8 mouse cellular contexts compared by ENCODE assay signal in genomic region chr9:59485511-59486075, GRCm38 (mm10). TPM values are rescaled to one million over a fixed set of nuclear protein-coding genes. Genes with fewer than 3 reads are reported as not detected.
DNase-seq lines count a peak whose midpoint lies in the region; ATAC-seq and TF ChIP-seq lines count a peak whose summit lies in the region.

No protein-coding gene starts in this region.

- no peaks in the 10 kb centered on the region for H3K36me3 ChIP-seq in ES-E14 (ENCODE audit: control insufficient read depth, insufficient read depth, low read length, poor library complexity, severe bottlenecking)
- no peaks in the 10 kb centered on the region for H3K36me3 ChIP-seq in forebrain, embryonic 15.5 days
- no peaks in the 10 kb centered on the region for H3K36me3 ChIP-seq in lung, postnatal 0 days (ENCODE audit: insufficient read depth, low read length)

- H3K4me1 ChIP-seq in ES-E14 (ENCODE audit: control insufficient read depth in 2 of 2, insufficient read depth in 2 of 2, low read length in 2 of 2, poor library complexity in 1 of 2): peaks cover 0 to 3% of the 10 kb centered on the region in 2 experiments; a peak in 2 of 4 replicates
- H3K4me1 ChIP-seq in forebrain, embryonic 15.5 days: peaks cover 37% of the 10 kb centered on the region
- no peaks in the 10 kb centered on the region; the same call in 1 of the 2 replicates for H3K4me1 ChIP-seq in lung, postnatal 0 days (ENCODE audit: insufficient read depth, low read depth, low read length)

- H3K27ac ChIP-seq in ES-E14 (ENCODE audit: insufficient read depth, low read depth, low read length, poor library complexity, severe bottlenecking): peak overlapping the region; percentile 87
- peak overlapping the region; percentile 99 for H3K27ac ChIP-seq in forebrain, embryonic 15.5 days (replicated peaks)
- H3K27ac ChIP-seq in lung, postnatal 0 days (ENCODE audit: low read length): peak overlapping the region; percentile 99

- intact Hi-C loops in heart, postnatal 14 days (cut with DNase I): loop anchor here (1.0 to 5.0 kb wide), 4 partner anchors 52 to 193 kb away; partner anchors contain the start of genes Adpgk, Bbs4, Hexa and Tmem202

- no peak for DNase-seq in ES-E14 (ENCODE audit: low read depth, low spot score)
- DNase-seq in cerebellum, adult 11 months: peak; percentile 60
- DNase-seq in heart, postnatal 14 days: peak; percentile 76
- peak; percentile 55 to 68 for DNase-seq in layer of hippocampus, postnatal 10 days (ENCODE audit: low spot score in 2 of 2)
- peak; percentile 82 for DNase-seq in lung, postnatal 0 days (ENCODE audit: low spot score)
- DNase-seq in ovary, adult 18-20 months (ENCODE audit: low spot score): peak; percentile 51
- DNase-seq in thymus, postnatal 0 days (ENCODE audit: low spot score): peak; percentile 46

- no peaks in the 10 kb centered on the region for H3K27me3 ChIP-seq in forebrain, embryonic 15.5 days
- H3K27me3 ChIP-seq in lung, postnatal 0 days (replicated peaks; ENCODE audit: insufficient read depth, low read length): no peaks in the 10 kb centered on the region

- H3K4me3 ChIP-seq in ES-E14 (ENCODE audit: insufficient read depth in 1 of 2, low read depth in 1 of 2, low read length in 2 of 2, poor library complexity in 1 of 2, severe bottlenecking in 1 of 2): peak overlapping the region; percentile 79 to 93
- H3K4me3 ChIP-seq in forebrain, embryonic 15.5 days: peak overlapping the region; percentile 96
- peak overlapping the region; percentile 96 for H3K4me3 ChIP-seq in lung, postnatal 0 days (ENCODE audit: low read depth, low read length)

- TF ChIP-seq EP300 in lung, postnatal 0 days (IDR thresholded peaks at IDR 0.05): no peak

- WGBS in forebrain, embryonic 15.5 days: under 1% methylated on average over 34 of the region's 34 CpGs
- WGBS in lung, postnatal 0 days: 2% methylated on average over 33 of the region's 34 CpGs

- H3K4me2 ChIP-seq in forebrain, embryonic 15.5 days (replicated peaks): peak overlapping the region; percentile 80
- H3K4me2 ChIP-seq in lung, postnatal 0 days (replicated peaks; ENCODE audit: low read depth, low read length): peak overlapping the region; percentile 73

- no peaks in the 10 kb centered on the region for H3K9me3 ChIP-seq in ES-E14 (ENCODE audit: control insufficient read depth, insufficient read depth, low read depth, low read length)
- no peaks in the 10 kb centered on the region for H3K9me3 ChIP-seq in forebrain, embryonic 15.5 days
- H3K9me3 ChIP-seq in lung, postnatal 0 days (ENCODE audit: low read length): no peaks in the 10 kb centered on the region

- ATAC-seq in forebrain, embryonic 15.5 days (replicated peaks): peak; percentile 38
- ATAC-seq in lung, postnatal 0 days: peak; percentile 44

- peak overlapping the region; percentile 94 for H3K9ac ChIP-seq in ES-E14 (ENCODE audit: insufficient read depth, low read depth, low read length, poor library complexity, severe bottlenecking)
- H3K9ac ChIP-seq in forebrain, embryonic 15.5 days (replicated peaks): peak overlapping the region; percentile 98
- H3K9ac ChIP-seq in lung, postnatal 0 days (replicated peaks; ENCODE audit: low read depth): peak overlapping the region; percentile 95

- TF ChIP-seq CTCF in lung, postnatal 0 days (IDR thresholded peaks at IDR 0.05): peak; percentile 48

- in situ Hi-C loops in ES-E14 (cut with MboI; ENCODE audit: low sequenced_read_pairs in 2 of 2, unreplicated experiment in 2 of 2): no loop called here

TF ChIP-seq in ES-E14, 5 proteins besides CTCF, POLR2A, EP300 and RAD21:
- no peak for TF ChIP-seq ZNF384 (IDR thresholded peaks at IDR 0.05; ENCODE audit: low read depth, low read length)
- peak; percentile 39; the same call in 1 of the 2 replicates for TF ChIP-seq HCFC1 (IDR thresholded peaks at IDR 0.05; ENCODE audit: borderline replicate concordance, insufficient read depth, low read length)

RNA-seq across cellular contexts. Expression of gene Arih1, which starts 0.8 kb away (rescaled TPM):
- total RNA-seq in ES-E14 (2012; rRNA removed): 75.5 and 84.6 TPM in 2 replicates
- 18.2 and 18.8 TPM in 2 replicates for polyA plus RNA-seq in forebrain, embryonic 15.5 days (2015; fragmentation: Nextera tagmentation; extraction: Ambion mirVana)
- total RNA-seq in heart, postnatal 14 days (2021): 10 to 100 TPM; 84.7 to 91.1 TPM
- total RNA-seq in layer of hippocampus, postnatal 10 days (2021): 100 to 1,000 TPM in 1 of 2 experiments, 10 to 100 TPM in 1; 95.9 to 110 TPM
- 7.0 and 9.2 TPM in 2 replicates for polyA plus RNA-seq in lung, postnatal 0 days (2015; fragmentation: Nextera tagmentation; extraction: Ambion mirVana)
- 12.3 and 13.7 TPM in 2 replicates for polyA plus RNA-seq in thymus, postnatal 0 days (2015; fragmentation: Nextera tagmentation; extraction: Ambion mirVana)

RNA-seq across cellular contexts. Expression of gene Hexa, which starts 53.7 kb away (rescaled TPM):
- total RNA-seq in ES-E14 (2012; rRNA removed): 45.0 and 63.6 TPM in 2 replicates
- 47.5 and 53.0 TPM in 2 replicates for polyA plus RNA-seq in forebrain, embryonic 15.5 days (2015; fragmentation: Nextera tagmentation; extraction: Ambion mirVana)
- total RNA-seq in heart, postnatal 14 days (2021): 10 to 100 TPM; 33.2 to 33.9 TPM
- total RNA-seq in layer of hippocampus, postnatal 10 days (2021): 10 to 100 TPM; 30.4 to 34.8 TPM
- 61.6 and 69.9 TPM in 2 replicates for polyA plus RNA-seq in lung, postnatal 0 days (2015; fragmentation: Nextera tagmentation; extraction: Ambion mirVana)
- 39.9 and 47.7 TPM in 2 replicates for polyA plus RNA-seq in thymus, postnatal 0 days (2015; fragmentation: Nextera tagmentation; extraction: Ambion mirVana)

RNA-seq across cellular contexts. Expression of gene Tmem202, which starts 54.1 kb away (rescaled TPM):
- 0.74 TPM in 1 of 2 replicates, not detected in the other for total RNA-seq in ES-E14 (2012; rRNA removed)
- 0.47 and 0.74 TPM in 2 replicates for polyA plus RNA-seq in forebrain, embryonic 15.5 days (2015; fragmentation: Nextera tagmentation; extraction: Ambion mirVana)
- under 1 TPM; 0.56 to 0.67 TPM for total RNA-seq in heart, postnatal 14 days (2021)
- 1 to 10 TPM; 1.6 to 1.7 TPM for total RNA-seq in layer of hippocampus, postnatal 10 days (2021)
- 0.57 and 0.83 TPM in 2 replicates for polyA plus RNA-seq in lung, postnatal 0 days (2015; fragmentation: Nextera tagmentation; extraction: Ambion mirVana)
- polyA plus RNA-seq in thymus, postnatal 0 days (2015; fragmentation: Nextera tagmentation; extraction: Ambion mirVana): 0.23 and 0.72 TPM in 2 replicates
